Comparison of ENCODE assay signal across 21 mouse cellular contexts in the genomic region with DNA sequence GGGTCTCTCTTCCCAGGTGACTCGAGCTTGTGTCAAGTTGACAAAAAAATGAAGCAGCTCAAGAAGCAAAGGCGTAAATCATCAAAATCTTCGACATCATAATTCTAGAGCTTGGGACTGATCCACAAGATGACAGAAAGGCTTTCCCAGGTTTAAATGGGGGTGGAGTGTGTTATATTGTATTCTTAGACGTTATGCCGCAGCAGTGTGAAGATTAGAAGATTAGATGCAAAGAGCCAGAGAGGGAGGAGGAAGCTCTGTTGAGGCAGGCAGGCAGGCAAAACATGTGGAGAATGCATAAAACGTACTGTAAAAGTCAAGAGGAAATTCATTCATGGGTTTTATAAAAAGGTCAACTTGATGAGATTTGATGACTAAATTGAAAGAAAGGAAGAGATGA.
DNase-seq lines count a peak whose midpoint lies in the region; ATAC-seq and TF ChIP-seq lines count a peak whose summit lies in the region.
"Had no signal": no experiment of that assay in that cellular context is flagged by ENCODE, and none has a peak within 500 bp of the region (broad histone marks: within the 10 kb centered on the region; RNA-seq: fewer than 3 reads in every experiment).

No protein-coding gene starts in this region.

- no peaks in the 10 kb centered on the region for H3K27me3 ChIP-seq in midbrain, embryonic 11.5 days (ENCODE audit: control insufficient read depth, insufficient read depth, low read length)
- no peaks in the 10 kb centered on the region for H3K27me3 ChIP-seq in midbrain, embryonic 15.5 days (replicated peaks)
- H3K27me3 ChIP-seq in MEL (ENCODE audit: control insufficient read depth in 1 of 2, insufficient read depth in 2 of 2, low read length in 2 of 2), result no peaks in the 10 kb centered on the region
- H3K27me3 ChIP-seq: CH12.LX, Patski had no signal

- ATAC-seq in midbrain, embryonic 11.5 days (ENCODE audit: low FRiP score), result no peak
- no peak for ATAC-seq in midbrain, embryonic 15.5 days (replicated peaks)
- ATAC-seq: activated CD4-positive, CD25-positive, alpha-beta regulatory T cell, adult 4 months; CD4-positive, CD25-positive, alpha-beta regulatory T cell, adult 4 months; Patski had no signal

- 84% methylated on average over 6 of the region's 6 CpGs for WGBS in midbrain, embryonic 11.5 days
- WGBS in midbrain, embryonic 15.5 days, result 86% methylated on average over 6 of the region's 6 CpGs

- no peak overlapping the region for H3K4me3 ChIP-seq in midbrain, embryonic 11.5 days (ENCODE audit: low read depth, low read length)
- H3K4me3 ChIP-seq in midbrain, embryonic 15.5 days, result no peak overlapping the region
- peak overlapping the region in 1 of 2 experiments; percentile 37; a peak in 1 of 4 replicates for H3K4me3 ChIP-seq in MEL (ENCODE audit: control insufficient read depth in 1 of 2, insufficient read depth in 1 of 2, low read depth in 2 of 2, low read length in 2 of 2)

- H3K9ac ChIP-seq in midbrain, embryonic 11.5 days (ENCODE audit: low read length), result no peak overlapping the region
- no peak overlapping the region for H3K9ac ChIP-seq in midbrain, embryonic 15.5 days
- peak overlapping the region; percentile 2; the same call in 1 of the 2 replicates for H3K9ac ChIP-seq in MEL (ENCODE audit: control insufficient read depth, low read depth, low read length, poor library complexity, severe bottlenecking)

- peak in 1 of 2 experiments; percentile 69; a peak in 2 of 4 replicates for TF ChIP-seq EP300 in MEL (IDR thresholded peaks at IDR 0.05; ENCODE audit: low read depth in 1 of 2, low read length in 2 of 2)

- no peak for TF ChIP-seq POLR2A in MEL (IDR thresholded peaks at IDR 0.05; ENCODE audit: control insufficient read depth in 1 of 2, insufficient read depth in 1 of 2, low read depth in 1 of 2, low read length in 2 of 2, poor library complexity in 1 of 2)

- no peak overlapping the region for H3K27ac ChIP-seq in midbrain, embryonic 11.5 days (ENCODE audit: low read depth, low read length)
- H3K27ac ChIP-seq in midbrain, embryonic 15.5 days, result no peak overlapping the region
- peak overlapping the region; percentile 65 for H3K27ac ChIP-seq in MEL (ENCODE audit: control insufficient read depth, low read depth, low read length)

- no peak for TF ChIP-seq RAD21 in MEL (IDR thresholded peaks at IDR 0.05; ENCODE audit: low read depth, low read length)

- no peaks in the 10 kb centered on the region for H3K9me3 ChIP-seq in midbrain, embryonic 11.5 days (ENCODE audit: control insufficient read depth, low read length)
- H3K9me3 ChIP-seq in midbrain, embryonic 15.5 days, result no peaks in the 10 kb centered on the region
- H3K9me3 ChIP-seq in MEL (replicated peaks; ENCODE audit: insufficient read depth, low read length), result no peaks in the 10 kb centered on the region

- peak; percentile 77 for DNase-seq in midbrain, embryonic 11.5 days (ENCODE audit: low spot score, missing footprints)
- DNase-seq in MEL (ENCODE audit: low read depth, low spot score), result peak; percentile 12
- no peak for DNase-seq in MN1 (ENCODE audit: low spot score)
- DNase-seq: adrenal gland, adult 2 months; adrenal gland, adult 8-10 months; adrenal gland, postnatal 10 days; adrenal gland, postnatal 14 days; adrenal gland, postnatal 25 days; adrenal gland, postnatal 36 days; B cell, adult 2 months; cerebellum, adult 11 months; cerebellum, adult 11-12 months; cerebellum, adult 18-20 months; cerebellum, adult 2 months; cerebellum, adult 8-10 months had no signal

- no peak for TF ChIP-seq CTCF in MEL (IDR thresholded peaks at IDR 0.05 in 2 of 3, conservative IDR thresholded peaks at IDR 0.05 in 1 of 3; ENCODE audit: control insufficient read depth in 1 of 3, insufficient read depth in 1 of 3, low read depth in 2 of 3, low read length in 3 of 3, poor library complexity in 1 of 3, severe bottlenecking in 1 of 3)

- no peaks in the 10 kb centered on the region for H3K4me1 ChIP-seq in midbrain, embryonic 11.5 days (ENCODE audit: control insufficient read depth, insufficient read depth, low read length)
- no peaks in the 10 kb centered on the region for H3K4me1 ChIP-seq in midbrain, embryonic 15.5 days
- H3K4me1 ChIP-seq in MEL (ENCODE audit: control insufficient read depth in 1 of 2, insufficient read depth in 2 of 2, low read length in 2 of 2), result peaks cover 9 to 11% of the 10 kb centered on the region in 2 experiments

- no peaks in the 10 kb centered on the region for H3K79me2 ChIP-seq in MEL (ENCODE audit: control insufficient read depth, insufficient read depth, low read length, poor library complexity)

- no peak overlapping the region for H3K4me2 ChIP-seq in midbrain, embryonic 11.5 days
- H3K4me2 ChIP-seq in midbrain, embryonic 15.5 days, result no peak overlapping the region

- no peaks in the 10 kb centered on the region for H3K36me3 ChIP-seq in midbrain, embryonic 11.5 days (ENCODE audit: control insufficient read depth, insufficient read depth, low read length)
- H3K36me3 ChIP-seq in midbrain, embryonic 15.5 days (replicated peaks), result no peaks in the 10 kb centered on the region
- H3K36me3 ChIP-seq in MEL (ENCODE audit: control insufficient read depth in 1 of 2, insufficient read depth in 2 of 2, low read length in 2 of 2), result peaks cover 0 to 2% of the 10 kb centered on the region in 2 experiments; a peak in 1 of 4 replicates
- H3K36me3 ChIP-seq: G1E had no signal

TF ChIP-seq in MEL, 35 proteins besides CTCF, POLR2A, EP300 and RAD21:
- TF ChIP-seq TCF12 (IDR thresholded peaks at IDR 0.05; ENCODE audit: low read depth, low read length) (peak; percentile 55; the same call in 1 of the 2 replicates), ETS1 (IDR thresholded peaks at IDR 0.05; ENCODE audit: low read depth, low read length) (peak; percentile 69), KAT2A (conservative IDR thresholded peaks at IDR 0.05; ENCODE audit: low read depth, low read length) (no peak)
